Mouse (Mus musculus) right cerebral cortex, postnatal 10 days (tissue): ENCODE data around the gene Rab3c.

ENCODE experiments used
- DNase-seq, 2 experiments: peaks; one replicate each; pipeline ENCODE4 v3.0.0; 2021; ENCODE audit warnings: low spot score in 2 of 2

Rab3c gene

GRCm38 (mm10) chr13:110023031-110023430 lies 257.8 kb downstream of the Rab3c start:
- DNase-seq = no peak

- no peak for DNase-seq
These were observed 261.0 kb downstream of the Rab3c start for GRCm38 (mm10) chr13:110019774-110020173.

GRCm38 (mm10) chr13:110018941-110019743 lies 261.7 kb downstream of the Rab3c start:
- DNase-seq = peak in 1 of 2 experiments; percentile 43

GRCm38 (mm10) chr13:110018431-110018901 lies 262.3 kb downstream of the Rab3c start:
- DNase-seq = peak; percentile 86 to 92

- no peak for DNase-seq
These were observed 268.8 kb downstream of the Rab3c start for GRCm38 (mm10) chr13:110012029-110012428.

- DNase-seq = peak; percentile 62 to 81
These were observed 269.9 kb downstream of the Rab3c start for GRCm38 (mm10) chr13:110010876-110011275.

- peak; percentile 48 to 71 for DNase-seq
These were observed 272.3 kb downstream of the Rab3c start for GRCm38 (mm10) chr13:110008539-110008938.

- no peak for DNase-seq
These were observed 274.6 kb downstream of the Rab3c start for GRCm38 (mm10) chr13:110006106-110006781.
